Mouse (Mus musculus): ENCODE results near the gene Ston2. TPM values are rescaled to one million over a fixed set of nuclear protein-coding genes. Genes with fewer than 3 reads are reported as not detected.

Ston2 gene
- total RNA-seq, 2 experiments from 2014 or later: 24.7 to 33.3 TPM

DNA sequence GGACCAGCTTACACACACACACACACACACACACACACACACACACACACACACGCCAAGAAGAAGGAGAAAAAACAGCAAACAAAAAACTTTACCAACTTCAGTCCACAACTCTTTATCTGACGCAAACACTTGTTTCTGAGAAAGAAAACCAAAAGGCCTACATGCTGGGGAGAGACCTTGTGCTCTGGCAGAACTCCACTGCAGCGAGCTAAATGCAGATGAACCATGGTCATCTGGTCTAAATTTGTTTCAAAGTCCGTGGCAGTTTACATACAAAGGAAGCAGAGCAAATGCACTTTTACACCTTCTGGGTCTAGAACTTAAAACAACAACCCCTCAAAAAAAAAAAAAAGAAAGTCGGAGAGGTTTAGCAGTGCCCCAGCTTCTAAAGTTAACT, 79.0 kb downstream of the Ston2 start:
- no peak for DNase-seq (ENCODE audit: low spot score in 2 of 2)

DNA sequence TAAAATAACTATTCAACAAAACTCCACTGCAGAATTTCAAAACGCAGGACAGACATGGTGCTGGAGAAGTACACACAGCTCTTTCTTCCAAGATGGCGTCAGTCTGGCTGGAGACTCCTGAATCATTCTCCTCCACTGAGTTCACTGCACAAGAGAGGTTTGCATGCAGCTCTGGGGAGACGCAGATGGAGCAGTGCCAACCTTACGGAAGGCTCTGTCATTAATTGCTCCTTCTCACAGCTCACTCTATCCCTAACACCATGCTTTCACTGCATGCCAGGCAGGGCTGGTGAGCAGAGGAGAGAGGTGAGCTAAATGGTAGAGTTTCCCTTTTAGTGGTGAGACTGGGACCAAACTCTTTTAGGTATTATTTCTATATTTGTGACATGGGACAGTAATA, 80.4 kb downstream of the Ston2 start:
- DNase-seq (ENCODE audit: low spot score in 2 of 2): no peak

DNA sequence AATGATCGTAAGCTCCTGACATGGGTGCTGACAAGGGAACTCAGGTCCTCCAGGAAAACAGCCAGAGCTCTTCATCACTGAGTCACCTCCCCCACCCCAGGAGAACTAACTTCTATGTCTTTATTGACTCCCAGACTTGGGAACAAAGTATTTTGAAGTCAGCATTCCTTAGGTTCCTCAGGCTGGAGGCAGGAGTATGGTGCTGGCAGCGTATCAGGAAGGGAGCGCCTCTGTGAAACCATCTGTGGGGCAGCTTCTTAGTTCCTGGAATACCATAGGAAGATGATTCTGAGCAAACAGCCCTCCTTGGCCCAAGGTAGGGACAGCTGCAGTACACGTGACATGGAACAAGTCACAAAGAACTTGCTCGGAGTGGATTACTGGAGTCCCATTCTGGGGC, 84.7 kb downstream of the Ston2 start:
- no peak for DNase-seq (ENCODE audit: low spot score in 2 of 2)

DNA sequence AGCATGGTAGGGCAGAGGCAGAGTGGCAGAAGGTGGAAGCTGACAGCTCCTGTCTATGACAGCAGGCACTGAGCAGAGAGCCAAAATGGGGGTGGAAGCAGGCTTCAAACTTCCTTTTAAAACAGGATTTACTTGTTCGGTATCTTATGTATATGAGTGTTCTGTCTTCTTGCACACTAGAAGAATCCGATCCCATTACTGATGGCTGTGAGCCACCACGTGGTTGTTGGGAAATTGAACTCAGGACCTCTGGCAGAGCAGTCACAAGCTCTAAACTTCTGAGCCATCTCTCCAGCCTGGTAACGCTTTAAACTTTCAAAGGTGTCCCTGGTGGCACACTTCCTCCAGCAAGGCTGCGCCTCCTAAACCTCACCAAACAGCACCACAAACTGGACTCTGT, 85.4 kb downstream of the Ston2 start:
- no peak for DNase-seq (ENCODE audit: low spot score in 2 of 2)

DNA sequence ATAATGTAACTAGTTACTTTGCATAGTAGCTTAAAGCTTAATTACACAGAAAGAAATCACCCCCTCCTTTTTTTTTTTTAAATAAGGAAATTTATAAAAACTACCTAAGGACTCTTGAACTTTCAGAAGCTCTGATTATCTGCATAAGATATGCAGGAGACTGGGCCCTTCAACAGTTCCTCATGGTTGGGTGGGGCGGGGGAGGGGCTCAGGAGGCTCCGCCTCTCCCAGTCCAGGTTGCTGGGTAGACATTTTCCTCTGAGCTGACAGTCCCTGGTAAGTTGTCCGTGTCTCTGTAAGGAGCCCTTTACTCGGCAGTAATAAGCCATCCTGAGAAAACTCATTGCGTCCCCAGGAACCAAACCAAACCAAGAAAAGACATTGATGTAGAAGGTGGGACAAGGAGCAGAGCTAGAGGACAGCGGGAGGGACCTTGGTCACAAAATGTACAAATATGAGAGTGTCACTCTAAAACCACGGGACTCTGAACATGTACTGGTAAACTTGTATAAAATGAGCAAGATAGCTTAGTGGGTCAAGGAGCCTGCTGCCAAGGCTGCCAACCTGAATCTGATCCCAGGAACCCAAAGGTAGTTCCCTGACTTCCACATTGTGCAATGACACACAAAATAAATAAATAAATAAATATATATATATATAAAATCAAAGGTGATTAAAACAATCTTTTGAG, 88.6 kb downstream of the Ston2 start:
- no peak for DNase-seq (ENCODE audit: low spot score in 2 of 2)

DNA sequence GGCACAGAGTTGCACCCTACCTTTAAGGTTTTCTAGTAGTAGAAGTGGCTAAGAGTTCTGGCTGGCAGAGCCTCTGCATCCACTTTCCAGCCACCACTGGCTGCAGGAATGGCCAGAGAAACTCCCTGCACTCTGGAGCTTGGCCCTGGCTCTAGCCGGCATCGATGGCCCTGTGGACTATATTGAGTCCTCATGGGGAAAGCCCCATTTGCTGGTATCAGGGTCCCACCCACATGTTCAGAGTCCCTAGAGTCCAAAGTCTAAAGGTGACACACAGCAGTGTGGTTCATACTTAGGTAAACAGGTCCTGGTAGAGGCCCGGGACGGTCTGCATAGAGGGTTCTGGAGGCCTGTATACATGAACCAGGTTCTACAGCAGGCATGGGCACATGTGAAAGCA, 92.0 kb downstream of the Ston2 start:
- DNase-seq (ENCODE audit: low spot score in 2 of 2): no peak

DNA sequence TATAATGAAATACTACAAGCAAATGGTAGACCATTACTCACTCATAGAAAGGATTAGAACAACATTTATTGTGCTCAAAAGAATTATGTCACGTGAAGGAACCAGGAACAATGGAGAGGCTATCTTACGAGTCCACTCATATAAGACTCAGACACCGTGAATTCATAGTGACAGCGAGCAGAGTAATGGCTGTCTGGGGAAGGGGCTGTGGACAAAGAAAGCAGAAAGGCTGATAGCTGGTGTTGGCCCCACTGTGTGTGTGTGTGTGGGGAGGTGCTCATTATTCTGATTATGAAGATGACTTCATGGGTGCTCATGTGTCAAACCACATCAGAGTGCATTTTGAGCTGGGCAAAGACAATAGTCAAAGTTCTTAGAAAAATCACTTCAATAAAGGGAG, 92.4 kb downstream of the Ston2 start:
- no peak for DNase-seq (ENCODE audit: low spot score in 2 of 2)

DNA sequence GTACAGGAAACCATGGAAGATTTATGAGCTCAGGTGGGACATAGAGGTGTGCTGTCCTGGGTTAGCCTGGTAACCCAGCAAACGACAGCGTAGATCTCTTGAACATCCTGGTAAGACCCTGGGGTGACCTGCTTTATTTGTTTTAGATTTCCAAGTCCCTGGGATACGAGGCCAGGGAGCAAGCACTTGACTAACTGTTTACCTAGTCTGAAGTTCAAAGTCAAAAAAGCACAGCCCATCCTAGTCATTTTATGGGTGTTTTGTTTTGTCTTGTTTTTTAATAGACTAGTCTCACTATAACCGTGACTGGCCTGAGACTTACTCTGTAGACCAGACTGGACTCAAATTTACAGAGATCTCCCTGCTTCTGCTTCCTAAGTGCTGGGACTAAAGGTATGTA, 93.4 kb downstream of the Ston2 start:
- DNase-seq (ENCODE audit: low spot score in 2 of 2): no peak

DNA sequence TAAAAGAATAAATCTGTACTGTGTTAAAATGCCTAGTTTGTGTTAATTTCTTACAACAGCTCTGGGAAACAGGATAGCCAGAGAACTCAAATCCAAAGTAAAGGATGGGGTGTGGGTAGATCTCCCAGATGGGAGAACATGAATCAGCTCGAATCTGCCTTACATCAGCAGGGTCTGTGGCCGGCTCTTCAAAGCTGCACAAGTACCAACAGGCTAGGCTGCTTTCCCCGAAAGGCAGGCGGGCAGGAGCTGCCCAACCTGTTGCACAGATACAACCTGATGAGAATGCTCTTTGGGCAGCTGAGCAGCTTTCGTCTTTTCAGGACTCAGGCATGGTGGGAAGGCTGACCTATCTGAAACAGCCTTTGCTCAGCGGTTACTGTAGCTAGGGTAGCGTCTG, 94.6 kb downstream of the Ston2 start:
- no peak for DNase-seq (ENCODE audit: low spot score in 2 of 2)

DNA sequence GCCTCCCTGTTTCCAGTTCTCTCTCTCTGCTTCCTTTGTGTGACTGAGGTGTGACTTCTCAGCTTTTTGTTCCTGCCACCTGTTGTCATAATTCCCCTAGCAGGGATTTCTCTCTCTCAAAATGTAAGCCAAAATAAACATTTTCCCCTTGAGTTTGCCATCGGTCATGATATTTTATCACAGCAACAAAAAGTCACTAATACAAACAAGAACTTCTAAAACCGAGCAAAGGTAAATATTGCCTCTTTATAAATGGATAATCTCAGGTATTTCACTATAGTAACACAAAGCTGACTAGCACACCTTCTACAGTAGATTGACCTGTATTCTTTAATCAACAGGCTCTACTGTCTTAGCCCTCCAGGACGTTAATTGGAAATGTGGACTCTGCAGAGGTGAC, 95.2 kb downstream of the Ston2 start:
- no peak for DNase-seq (ENCODE audit: low spot score in 2 of 2)

DNA sequence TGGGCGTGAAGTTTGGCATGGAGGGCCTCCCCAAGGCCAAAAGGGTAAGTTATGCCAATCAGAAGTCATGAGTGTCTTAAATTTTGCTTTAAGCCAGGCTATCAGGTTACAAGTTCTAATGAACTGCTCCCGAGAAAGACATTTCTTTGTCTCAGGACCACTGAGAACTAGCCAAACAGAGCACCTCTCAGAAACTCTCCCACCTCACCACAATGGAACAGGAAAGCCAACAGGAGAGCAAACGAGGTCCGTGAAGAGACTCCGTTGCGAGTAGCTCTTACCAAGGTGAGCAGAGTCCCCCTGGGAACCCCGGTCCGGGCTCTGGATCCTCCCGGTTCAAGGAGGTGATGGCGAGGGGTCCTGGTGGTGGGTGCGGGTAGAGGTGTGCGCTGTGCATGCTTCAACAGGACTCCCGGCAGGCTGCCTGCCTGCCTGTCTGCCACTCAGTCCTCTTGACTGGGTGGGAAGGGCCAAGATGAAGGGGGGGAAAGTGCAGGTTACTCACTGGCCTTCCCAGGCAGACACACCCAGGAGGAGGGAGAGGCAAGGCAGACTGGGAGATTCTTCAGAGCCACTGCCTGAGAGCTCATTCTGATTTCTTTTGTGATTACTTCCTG, 102.4 kb downstream of the Ston2 start:
- no peak for DNase-seq (ENCODE audit: low spot score in 2 of 2)

DNA sequence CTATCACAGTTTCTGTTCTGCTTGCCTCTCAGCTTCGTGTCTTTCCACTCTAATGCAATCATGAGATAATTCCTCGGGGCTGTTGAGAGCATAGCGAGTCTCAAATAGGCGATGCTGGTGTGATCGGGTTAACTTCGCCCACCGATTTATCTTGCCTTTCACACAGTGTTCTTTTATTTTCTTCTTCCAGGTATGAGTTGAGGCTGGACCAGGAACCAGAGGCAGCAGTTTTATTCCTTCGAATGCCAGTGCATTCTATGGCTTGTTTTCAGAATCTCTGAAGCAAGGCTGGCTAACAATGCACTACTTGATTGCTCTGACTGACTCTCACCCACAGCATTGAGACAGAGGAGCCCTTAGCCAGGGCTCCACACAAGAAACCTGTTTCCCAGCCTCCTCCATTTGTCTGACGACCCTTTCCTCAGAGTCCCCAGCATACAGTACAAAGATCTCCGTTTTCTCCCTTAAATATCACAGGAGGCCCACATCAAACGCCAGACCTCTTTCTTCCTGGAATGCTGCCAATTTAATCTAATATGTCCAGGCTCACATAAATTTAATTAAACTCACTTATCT, 103.3 kb downstream of the Ston2 start:
- no peak for DNase-seq (ENCODE audit: low spot score in 2 of 2)

DNA sequence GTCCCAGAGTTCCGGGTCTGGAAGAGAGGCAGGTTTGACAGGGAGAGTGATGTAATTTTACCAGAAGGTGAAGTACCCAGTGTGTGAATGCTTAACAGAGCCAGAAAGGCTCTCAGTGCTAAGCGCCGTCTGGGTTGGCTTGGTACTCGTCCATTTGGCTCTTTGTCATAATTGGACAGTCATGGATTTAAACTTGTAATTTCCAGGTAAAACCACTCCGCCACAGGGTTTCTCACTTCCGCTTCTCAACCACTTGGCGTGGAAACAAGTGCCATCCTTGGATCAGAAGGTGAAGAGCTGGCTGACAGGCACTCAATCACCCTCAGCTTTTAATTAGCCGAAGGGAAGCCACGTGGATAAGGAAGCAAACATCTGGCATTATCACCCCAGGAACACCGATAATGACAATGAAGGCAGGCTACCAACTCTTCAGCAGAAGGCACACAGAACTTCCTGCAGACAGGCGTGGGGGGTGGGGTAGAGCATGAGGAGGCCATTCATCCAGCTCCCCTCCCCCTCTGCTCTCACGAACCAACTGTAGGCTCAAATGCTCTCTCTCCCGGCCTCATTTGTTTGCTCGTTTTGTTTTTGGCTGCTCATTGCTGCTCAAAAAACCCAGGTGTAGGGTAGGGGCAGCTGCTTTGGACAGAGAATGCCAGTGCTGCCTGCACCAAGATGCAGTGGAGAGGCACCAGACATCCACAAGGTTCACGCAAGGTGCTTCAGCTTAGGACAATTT, 103.9 kb downstream of the Ston2 start:
- peak; percentile 25 to 60 for DNase-seq (ENCODE audit: low spot score in 2 of 2)

DNA sequence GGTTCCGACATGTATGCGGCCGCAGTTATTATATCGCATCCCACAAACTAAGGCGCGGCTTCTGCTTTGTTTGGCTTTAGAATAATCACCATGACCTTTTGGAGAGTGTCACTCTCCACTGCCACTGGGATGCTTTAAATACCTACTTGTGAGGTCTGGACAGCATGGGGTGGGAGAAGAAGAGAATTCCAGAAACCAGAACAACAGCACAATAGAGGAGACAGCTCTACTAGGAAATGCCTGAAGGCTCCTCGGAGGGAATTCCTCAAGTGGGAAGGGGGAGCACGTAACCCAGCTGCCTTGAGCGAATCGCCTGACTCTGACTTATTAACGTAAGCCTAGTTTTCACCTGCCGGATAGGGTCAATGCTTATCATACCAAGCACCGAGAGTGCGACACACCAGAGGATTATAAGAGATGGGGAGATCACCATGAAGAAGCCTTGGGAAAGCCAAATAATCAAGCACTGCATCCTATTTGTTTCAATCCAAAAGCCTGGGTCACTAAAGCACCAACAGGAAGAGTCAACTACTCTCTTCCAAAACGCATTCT, 104.6 kb downstream of the Ston2 start:
- DNase-seq (ENCODE audit: low spot score in 2 of 2): no peak

DNA sequence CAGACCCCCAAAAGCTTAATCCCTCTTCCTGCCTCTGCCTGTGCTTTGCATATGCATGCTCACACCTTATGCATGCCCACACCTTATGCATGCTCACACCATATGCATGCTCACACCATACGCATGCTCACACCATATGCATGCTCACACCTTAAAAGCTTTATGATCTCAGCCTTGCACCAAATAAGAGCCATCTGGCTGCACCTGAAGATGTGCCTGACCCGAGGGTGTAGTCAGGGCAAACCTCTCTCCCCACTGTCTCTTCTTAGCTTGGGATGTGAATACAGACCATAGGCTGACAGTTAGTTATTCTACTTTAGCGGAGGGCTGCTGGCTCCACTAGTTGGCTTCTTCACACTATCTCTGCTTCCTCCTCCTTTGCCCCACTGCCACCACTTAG, 105.1 kb downstream of the Ston2 start:
- DNase-seq (ENCODE audit: low spot score in 2 of 2): no peak

DNA sequence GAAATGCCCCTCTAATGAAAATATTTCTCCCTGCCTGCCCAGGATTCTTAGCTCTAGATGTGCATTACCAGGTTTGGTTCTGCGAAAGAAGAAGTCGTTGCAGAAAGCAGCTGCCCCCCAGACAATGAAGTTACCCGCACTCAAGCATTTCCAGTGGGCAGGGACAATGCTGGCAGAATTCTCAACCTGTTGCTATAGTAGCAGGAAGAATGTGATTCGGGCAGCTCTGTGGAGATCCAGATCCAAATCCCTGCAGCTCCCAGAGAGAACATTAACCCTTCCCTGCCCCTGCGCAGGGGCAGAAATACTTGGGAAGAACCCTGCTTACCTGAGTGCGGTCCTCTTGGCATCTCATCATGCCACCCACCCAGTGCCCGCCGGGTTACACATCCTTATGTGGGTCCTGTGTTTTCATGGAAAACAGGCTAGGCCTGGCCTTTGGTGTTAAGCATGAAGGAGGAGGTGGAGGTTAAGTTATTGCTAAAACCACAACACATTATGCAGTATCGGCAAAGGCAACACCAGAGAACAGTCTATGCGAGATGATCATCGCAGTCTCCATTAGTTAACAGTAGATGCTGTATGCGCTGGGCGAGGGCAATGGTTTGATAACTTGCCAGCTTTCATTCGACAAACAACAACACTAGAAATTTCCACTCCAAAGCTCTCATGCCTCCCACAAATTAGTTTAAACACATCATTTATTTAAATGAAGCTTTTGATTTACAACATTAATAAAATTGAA, 108.7 kb downstream of the Ston2 start:
- peak; percentile 40 to 85 for DNase-seq (ENCODE audit: low spot score in 2 of 2)

DNA sequence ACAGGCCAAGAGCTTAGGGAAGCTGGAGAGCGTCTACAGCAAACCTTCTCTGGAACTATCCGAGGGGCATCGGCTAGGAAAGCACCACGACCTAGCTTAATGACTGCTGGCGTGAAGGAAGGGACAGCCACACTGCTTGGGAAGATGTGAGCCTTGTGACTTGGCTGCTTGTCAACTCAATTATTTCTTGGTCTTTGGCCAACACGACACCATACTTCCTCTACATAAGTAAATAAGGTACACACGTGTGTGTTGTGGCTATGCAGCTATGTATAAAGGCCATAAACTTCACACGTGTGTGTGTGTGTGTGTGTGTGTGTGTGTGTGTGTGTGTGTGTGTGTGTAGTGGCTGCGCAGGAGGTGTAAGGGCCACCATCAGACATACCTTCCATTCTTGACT, 112.2 kb downstream of the Ston2 start:
- DNase-seq (ENCODE audit: low spot score in 2 of 2): no peak

DNA sequence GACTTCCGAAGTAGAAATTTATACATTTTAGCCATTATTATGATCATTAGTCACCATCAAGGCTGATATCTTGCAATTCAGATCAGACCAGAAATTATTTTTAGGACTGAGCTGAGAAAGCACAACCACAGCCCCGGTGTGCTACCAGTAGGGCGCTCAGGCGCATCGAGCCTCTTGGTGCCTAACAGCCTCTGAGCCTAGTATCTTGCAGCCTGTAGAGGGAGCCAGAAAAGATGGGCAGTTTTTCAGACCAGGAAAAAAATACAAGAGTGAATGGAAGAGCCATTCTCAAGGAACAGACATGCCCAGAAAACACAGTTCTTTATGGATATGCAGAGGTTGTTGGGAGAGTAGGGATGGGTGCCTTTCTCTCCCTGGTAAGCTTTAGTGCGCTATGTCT, 115.0 kb downstream of the Ston2 start:
- DNase-seq (ENCODE audit: low spot score in 2 of 2): no peak

DNA sequence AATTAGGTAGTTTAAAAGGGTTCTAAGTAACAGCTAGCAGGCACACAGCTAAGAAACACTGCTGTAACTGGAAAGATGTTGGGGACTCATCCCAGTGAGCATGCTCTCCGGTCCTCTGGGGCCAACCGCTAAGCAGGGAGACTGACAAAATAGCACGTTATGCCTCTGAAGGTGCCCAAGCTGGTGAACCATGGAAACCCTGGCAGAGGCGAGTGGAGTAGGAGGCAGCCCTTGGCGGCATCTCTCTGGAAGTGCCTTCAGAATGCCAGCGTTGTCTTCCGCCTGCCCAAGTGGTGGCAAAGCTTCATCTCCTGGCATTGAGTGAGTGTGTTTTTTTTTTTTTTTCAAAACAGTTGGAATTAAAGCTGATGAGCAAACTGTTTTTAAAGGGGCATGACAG, 115.7 kb downstream of the Ston2 start:
- DNase-seq (ENCODE audit: low spot score in 2 of 2): peak; percentile 65 to 84

DNA sequence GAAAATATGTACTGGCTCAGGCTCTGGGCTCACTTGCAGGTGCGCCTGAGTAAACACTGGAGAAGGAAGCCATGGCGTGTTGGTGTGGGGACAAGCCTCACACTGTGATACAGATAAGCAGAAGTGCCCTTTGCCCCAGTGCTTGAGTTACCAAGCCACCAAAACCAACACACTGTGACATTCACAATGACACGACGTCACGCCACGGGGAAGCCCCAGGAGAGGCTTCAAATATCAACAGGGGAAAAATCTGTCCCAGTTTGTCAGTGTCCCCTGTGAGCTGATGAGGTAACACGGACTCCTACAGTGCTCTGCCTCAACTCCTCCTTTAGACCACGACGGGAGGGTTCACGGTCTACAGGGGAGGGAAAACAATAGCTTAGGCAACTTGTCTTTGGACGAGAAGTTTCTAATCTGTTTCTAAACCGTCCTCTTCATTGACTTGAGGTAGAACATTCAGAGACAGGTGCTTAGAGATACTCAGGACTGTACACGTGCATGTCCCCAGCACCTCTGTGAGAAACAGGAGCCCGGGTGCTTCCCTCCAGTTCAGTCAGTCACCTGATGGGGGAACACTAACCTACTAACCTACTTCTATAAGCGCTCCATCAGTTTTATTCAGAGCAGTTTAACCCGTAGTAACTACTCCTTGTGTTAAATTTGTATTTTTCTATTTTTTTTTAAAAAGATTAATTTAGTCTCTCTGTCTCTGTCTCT, 119.5 kb downstream of the Ston2 start:
- no peak for DNase-seq (ENCODE audit: low spot score in 2 of 2)

DNA sequence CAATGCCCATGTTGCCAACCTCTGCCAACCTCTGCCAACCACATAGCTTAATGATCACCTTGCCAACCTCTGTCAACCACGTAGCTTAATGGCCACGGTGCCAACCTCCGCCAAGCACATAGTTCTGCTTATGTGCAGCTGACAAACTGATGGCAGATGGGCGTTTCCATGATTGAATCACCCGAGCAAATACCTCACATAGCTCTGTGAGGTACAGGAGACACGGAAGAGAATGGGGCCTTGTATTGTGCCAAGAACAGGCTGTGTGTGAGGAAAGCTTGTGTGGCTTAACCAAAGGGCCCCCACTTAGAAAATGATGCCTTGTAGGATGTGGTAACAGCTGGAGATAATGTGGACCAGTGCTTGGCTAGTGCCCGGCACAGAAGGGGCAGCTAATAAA, 120.4 kb downstream of the Ston2 start:
- no peak for DNase-seq (ENCODE audit: low spot score in 2 of 2)
